Mouse (Mus musculus) liver, adult 2 months (tissue): ENCODE results near the gene Itgb6.

Experiments
- CTCF ChIP-seq: fragments of 200-500 bp; IDR thresholded peaks from 2 replicates; pipeline ENCODE4 v1.5.1; 2011; ENCODE audit warnings: low read depth, low read length, control low read depth
- POLR2A ChIP-seq: fragments of 200-500 bp; IDR thresholded peaks from 2 replicates; pipeline ENCODE4 v1.6.1; 2011; ENCODE audit warnings: low read length, control low read depth; ENCODE audit not compliant: insufficient read depth; ENCODE audit errors: extremely low read depth

DNA sequence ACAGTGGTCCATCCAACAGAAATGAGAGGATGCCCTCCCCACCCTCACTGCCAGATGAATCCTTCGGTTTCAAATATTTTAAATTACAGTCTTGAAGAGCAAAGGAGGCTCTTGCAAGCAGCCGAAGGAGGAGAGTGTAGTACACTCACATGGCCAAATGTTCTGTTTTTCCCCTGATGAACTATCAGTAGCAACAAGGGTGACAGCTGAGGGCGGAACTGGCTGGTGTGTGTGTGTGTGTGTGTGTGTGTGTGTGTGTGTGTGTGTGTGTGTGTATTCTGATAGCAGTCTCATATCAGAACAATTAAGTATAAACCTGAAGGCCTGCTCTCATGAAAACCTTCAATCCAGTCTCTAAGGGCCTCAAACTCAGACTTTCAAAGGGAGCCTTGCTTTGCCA is 22.9 kb downstream of the Itgb6 start:
- TF ChIP-seq CTCF = no peak
- TF ChIP-seq POLR2A = no peak
